23 mouse cellular contexts compared by ENCODE assay signal in genomic region chr7:98382784-98383183, GRCm38 (mm10). TPM values are rescaled to one million over a fixed set of nuclear protein-coding genes. Genes with fewer than 3 reads are reported as not detected.
DNase-seq lines count a peak whose midpoint lies in the region; ATAC-seq and TF ChIP-seq lines count a peak whose summit lies in the region.
"Had no signal": no experiment of that assay in that cellular context is flagged by ENCODE, and none has a peak within 500 bp of the region (broad histone marks: within the 10 kb centered on the region; RNA-seq: fewer than 3 reads in every experiment).

No protein-coding gene starts in this region.

- no peaks in the 10 kb centered on the region for H3K36me3 ChIP-seq in heart, embryonic 12.5 days
- H3K36me3 ChIP-seq in heart, embryonic 16.5 days (ENCODE audit: control insufficient read depth, insufficient read depth): no peaks in the 10 kb centered on the region
- no peaks in the 10 kb centered on the region; a peak in 1 of 4 replicates for H3K36me3 ChIP-seq in MEL (ENCODE audit: control insufficient read depth in 1 of 2, insufficient read depth in 2 of 2, low read length in 2 of 2)
- H3K36me3 ChIP-seq: embryonic facial prominence, embryonic 13.5 days; forebrain, embryonic 12.5 days; hindbrain, embryonic 15.5 days; kidney, embryonic 15.5 days had no signal

- 47% methylated on average over 6 of the region's 6 CpGs for WGBS in heart, embryonic 12.5 days
- WGBS in heart, embryonic 16.5 days: 45% methylated on average over 6 of the region's 6 CpGs

- no peak for ATAC-seq in heart, embryonic 12.5 days (ENCODE audit: insufficient number of reproducible peaks, low FRiP score)
- ATAC-seq in heart, embryonic 16.5 days (replicated peaks; ENCODE audit: extremely low read depth, insufficient read depth, low FRiP score): no peak
- ATAC-seq: activated CD4-positive, CD25-positive, alpha-beta regulatory T cell, adult 4 months; forebrain, embryonic 16.5 days; Patski had no signal

- intact Hi-C loops in heart, postnatal 36 days (cut with DNase I): no loop called here
- intact Hi-C loops in gastrocnemius, postnatal 36 days (cut with DNase I): no loop called here

- no peak for TF ChIP-seq RAD21 in MEL (IDR thresholded peaks at IDR 0.05; ENCODE audit: low read depth, low read length)

- H3K4me2 ChIP-seq in heart, embryonic 12.5 days: peak overlapping the region; percentile 26
- peak overlapping the region; percentile 4; the same call in 1 of the 2 replicates for H3K4me2 ChIP-seq in heart, embryonic 16.5 days (ENCODE audit: low read depth, low read length)
- H3K4me2 ChIP-seq: embryonic facial prominence, embryonic 13.5 days; forebrain, embryonic 12.5 days; hindbrain, embryonic 15.5 days; kidney, embryonic 15.5 days had no signal

- no peak for TF ChIP-seq POLR2A in MEL (IDR thresholded peaks at IDR 0.05; ENCODE audit: control insufficient read depth in 1 of 2, insufficient read depth in 1 of 2, low read depth in 1 of 2, low read length in 2 of 2, poor library complexity in 1 of 2)

- no peak overlapping the region for H3K4me3 ChIP-seq in heart, embryonic 12.5 days
- H3K4me3 ChIP-seq in heart, embryonic 16.5 days (ENCODE audit: low read length): no peak overlapping the region
- H3K4me3 ChIP-seq in MEL (ENCODE audit: control insufficient read depth in 1 of 2, insufficient read depth in 1 of 2, low read depth in 2 of 2, low read length in 2 of 2): no peak overlapping the region
- H3K4me3 ChIP-seq: embryonic facial prominence, embryonic 13.5 days; forebrain, embryonic 12.5 days; hindbrain, embryonic 15.5 days; kidney, embryonic 15.5 days had no signal

- H3K79me2 ChIP-seq in MEL (ENCODE audit: control insufficient read depth, insufficient read depth, low read length, poor library complexity): no peaks in the 10 kb centered on the region

- TF ChIP-seq CTCF in MEL (IDR thresholded peaks at IDR 0.05 in 2 of 3, conservative IDR thresholded peaks at IDR 0.05 in 1 of 3; ENCODE audit: control insufficient read depth in 1 of 3, insufficient read depth in 1 of 3, low read depth in 2 of 3, low read length in 3 of 3, poor library complexity in 1 of 3, severe bottlenecking in 1 of 3): no peak

- H3K27ac ChIP-seq in heart, embryonic 12.5 days (ENCODE audit: poor library complexity, severe bottlenecking): 0 out of 2 replicates have a peak overlapping the region, but pooled peaks have one; percentile 57
- no peak overlapping the region; the same call in 1 of the 2 replicates for H3K27ac ChIP-seq in heart, embryonic 16.5 days (ENCODE audit: low read length)
- H3K27ac ChIP-seq in MEL (ENCODE audit: control insufficient read depth, low read depth, low read length): no peak overlapping the region
- H3K27ac ChIP-seq: embryonic facial prominence, embryonic 13.5 days; forebrain, embryonic 12.5 days; hindbrain, embryonic 15.5 days; kidney, embryonic 15.5 days had no signal

- H3K9me3 ChIP-seq in heart, embryonic 12.5 days (replicated peaks): no peaks in the 10 kb centered on the region
- H3K9me3 ChIP-seq in heart, embryonic 16.5 days (replicated peaks; ENCODE audit: control insufficient read depth, low read length): no peaks in the 10 kb centered on the region
- H3K9me3 ChIP-seq in MEL (replicated peaks; ENCODE audit: insufficient read depth, low read length): no peaks in the 10 kb centered on the region
- H3K9me3 ChIP-seq: embryonic facial prominence, embryonic 13.5 days; forebrain, embryonic 12.5 days; hindbrain, embryonic 15.5 days; kidney, embryonic 15.5 days had no signal

- TF ChIP-seq EP300 in MEL (IDR thresholded peaks at IDR 0.05; ENCODE audit: low read depth in 1 of 2, low read length in 2 of 2): no peak

- peak; percentile 36 to 75 for DNase-seq in adrenal gland, adult (ENCODE audit: inconsistent age in 2 of 2, low spot score in 1 of 2)
- DNase-seq in adrenal gland, postnatal 4 days (ENCODE audit: low spot score in 2 of 2): no peak
- no peak for DNase-seq in heart, postnatal 36 days
- DNase-seq in heart, adult 11 months: no peak
- peak; percentile 8 for DNase-seq in MEL (ENCODE audit: low read depth, low spot score)
- no peak for DNase-seq in gastrocnemius, postnatal 36 days
- DNase-seq: B cell, adult 2 months; cerebellum, adult 11 months; cerebellum, adult 9-10 months; cerebellum, postnatal 36 days; gastrocnemius, postnatal 14 days; heart, postnatal 4 days; kidney, adult 2 months had no signal

- H3K27me3 ChIP-seq in heart, embryonic 12.5 days (replicated peaks): no peaks in the 10 kb centered on the region
- H3K27me3 ChIP-seq in heart, embryonic 16.5 days (ENCODE audit: control insufficient read depth, insufficient read depth, low read length): no peaks in the 10 kb centered on the region
- peaks cover 4 to 5% of the 10 kb centered on the region in 2 experiments; a peak in 3 of 4 replicates for H3K27me3 ChIP-seq in MEL (ENCODE audit: control insufficient read depth in 1 of 2, insufficient read depth in 2 of 2, low read length in 2 of 2)
- H3K27me3 ChIP-seq: embryonic facial prominence, embryonic 13.5 days; forebrain, embryonic 12.5 days; hindbrain, embryonic 15.5 days; kidney, embryonic 15.5 days; Patski had no signal

- no peak overlapping the region for H3K9ac ChIP-seq in heart, embryonic 12.5 days
- H3K9ac ChIP-seq in heart, embryonic 16.5 days (ENCODE audit: low read length): no peak overlapping the region
- H3K9ac ChIP-seq in MEL (ENCODE audit: control insufficient read depth, low read depth, low read length, poor library complexity, severe bottlenecking): no peak overlapping the region
- H3K9ac ChIP-seq: embryonic facial prominence, embryonic 13.5 days; forebrain, embryonic 12.5 days; hindbrain, embryonic 15.5 days; kidney, embryonic 15.5 days had no signal

- H3K4me1 ChIP-seq in heart, embryonic 12.5 days (replicated peaks): peaks cover 28% of the 10 kb centered on the region
- H3K4me1 ChIP-seq in heart, embryonic 16.5 days (ENCODE audit: control insufficient read depth, insufficient read depth, low read length): peaks cover 23% of the 10 kb centered on the region
- no peaks in the 10 kb centered on the region; a peak in 1 of 4 replicates for H3K4me1 ChIP-seq in MEL (ENCODE audit: control insufficient read depth in 1 of 2, insufficient read depth in 2 of 2, low read length in 2 of 2)
- H3K4me1 ChIP-seq: hindbrain, embryonic 15.5 days had no signal

TF ChIP-seq in MEL, 35 proteins besides CTCF, POLR2A, EP300 and RAD21:
- TF ChIP-seq MYB (IDR thresholded peaks at IDR 0.05; ENCODE audit: low read depth, low read length) (no peak), GATA1 (IDR thresholded peaks at IDR 0.05; ENCODE audit: low read depth, low read length) (no peak), ELF1 (IDR thresholded peaks at IDR 0.05; ENCODE audit: low read depth, low read length) (no peak), ZC3H11A (IDR thresholded peaks at IDR 0.05; ENCODE audit: low read depth, low read length) (no peak), POLR2AphosphoS5 (IDR thresholded peaks at IDR 0.05; ENCODE audit: borderline replicate concordance, low read depth, low read length) (no peak), NELFE (IDR thresholded peaks at IDR 0.05; ENCODE audit: low read depth, low read length) (no peak), TAL1 (IDR thresholded peaks at IDR 0.05; ENCODE audit: low read length) (no peak)

RNA-seq across cellular contexts. Expression of gene Tsku, which starts 21.7 kb away (rescaled TPM):
- 10 to 100 TPM; 10.3 to 12.1 TPM for total RNA-seq in adrenal gland, postnatal 4 days (2021)
- polyA plus RNA-seq in heart, embryonic 12.5 days (2016; fragmentation: Nextera tagmentation; extraction: Ambion mirVana): 6.3 and 7.0 TPM in 2 replicates
- total RNA-seq in heart, postnatal 36 days (2021): 1 to 10 TPM; 2.8 to 3.2 TPM
- polyA plus RNA-seq in heart, embryonic 16.5 days (2015; fragmentation: Nextera tagmentation; extraction: Ambion mirVana): 3.2 and 3.8 TPM in 2 replicates
- 0.12 and 0.16 TPM in 2 replicates for total RNA-seq in MEL (2012; rRNA removed)
- under 1 TPM in 1 of 2 experiments, not detected in 1; 0.99 TPM for polyA plus RNA-seq in MEL (2012; ENCODE audit: insufficient read depth in 1 of 2, insufficient read length in 2 of 2, low read depth in 1 of 2, low replicate concordance in 2 of 2, missing spikeins in 1 of 2)
- total RNA-seq in gastrocnemius, postnatal 36 days (2021): 1 to 10 TPM; 1.1 to 1.5 TPM
- total RNA-seq: granulocyte monocyte progenitor cell, adult 5-6 weeks had no signal
- polyA plus RNA-seq: activated CD4-positive, CD25-positive, alpha-beta regulatory T cell, adult 4 months had no signal

RNA-seq across cellular contexts. Expression of gene Gucy2d, which starts 57.4 kb away (rescaled TPM):
- not detected for total RNA-seq in adrenal gland, postnatal 4 days (2021)
- not detected in 2 replicates for polyA plus RNA-seq in heart, embryonic 12.5 days (2016; fragmentation: Nextera tagmentation; extraction: Ambion mirVana)
- under 1 TPM in 1 of 2 experiments, not detected in 1; 0.25 TPM for total RNA-seq in heart, postnatal 36 days (2021)
- not detected in 2 replicates for polyA plus RNA-seq in heart, embryonic 16.5 days (2015; fragmentation: Nextera tagmentation; extraction: Ambion mirVana)
- not detected in 2 replicates for total RNA-seq in MEL (2012; rRNA removed)
- not detected for polyA plus RNA-seq in MEL (2012; ENCODE audit: insufficient read depth in 1 of 2, insufficient read length in 2 of 2, low read depth in 1 of 2, low replicate concordance in 2 of 2, missing spikeins in 1 of 2)
- under 1 TPM; 0.26 to 0.37 TPM for total RNA-seq in gastrocnemius, postnatal 36 days (2021)
- total RNA-seq: granulocyte monocyte progenitor cell, adult 5-6 weeks; heart, postnatal 4 days had no signal
- polyA plus RNA-seq: activated CD4-positive, CD25-positive, alpha-beta regulatory T cell, adult 4 months; embryonic facial prominence, embryonic 13.5 days; forebrain, embryonic 12.5 days; forebrain, embryonic 16.5 days; kidney, adult 2 months; Patski had no signal

Comparison
In these comparisons a context has a peak if more than half of its experiments do, and no peak if none do; other contexts are left out.
1. DNase-seq: peak in adrenal gland, adult (2 of 2) and MEL (single experiment); none in adrenal gland, postnatal 4 days (0 of 2), heart, postnatal 36 days (0 of 2), heart, adult 11 months (single experiment) and gastrocnemius, postnatal 36 days (0 of 2).